Mouse (Mus musculus): Measurements from ENCODE around the gene Il3ra.

Il3ra gene

GRCm38 (mm10) chr14:14354511-14355359, 8.7 kb downstream of the Il3ra start:
- in situ Hi-C loops (cut with MboI) = no loop called here

DNA sequence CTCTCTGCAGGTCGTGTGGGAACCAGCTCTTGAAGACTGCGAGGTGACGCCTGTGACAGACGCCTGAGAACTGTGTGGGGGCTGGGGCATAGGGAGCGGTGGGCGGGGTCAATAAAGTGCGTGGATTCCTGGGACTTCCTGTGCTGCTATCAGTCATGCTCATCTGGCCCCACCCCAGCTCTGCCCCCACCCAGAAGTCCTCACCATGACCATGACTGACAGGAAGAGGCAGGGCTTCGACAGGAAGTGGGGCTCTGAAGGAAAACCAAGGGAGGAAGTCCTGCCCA, 9.2 kb downstream of the Il3ra start:
- in situ Hi-C loops (cut with MboI) = no loop called here

DNA sequence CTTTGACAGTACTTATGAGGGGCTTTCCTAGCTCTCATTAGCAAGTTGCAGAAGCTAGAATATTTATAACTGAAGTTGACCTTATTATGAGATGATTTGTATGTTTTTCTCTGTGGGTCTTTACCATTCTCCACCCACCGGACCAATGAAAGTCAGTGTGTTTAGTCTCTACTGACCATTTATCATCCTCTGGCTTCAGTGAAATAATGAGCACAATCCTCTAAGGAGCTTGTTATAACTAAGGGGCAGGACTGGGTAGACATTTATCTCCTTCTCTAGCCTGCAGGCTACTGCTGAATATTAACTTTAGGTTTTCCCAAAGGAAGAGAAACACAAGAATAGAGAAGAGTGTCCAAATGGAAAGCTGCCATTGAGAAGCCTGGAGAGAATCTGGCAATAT, 49.5 kb downstream of the Il3ra start:
- in situ Hi-C loops (cut with MboI) = no loop called here

GRCm38 (mm10) chr14:14400998-14401397, 54.9 kb downstream of the Il3ra start, which contains the start of gene Olfr721-ps1:
Gene Olfr721-ps1 (plus strand): TSS chr14:14401298.
- in situ Hi-C loops (cut with MboI) = no loop called here

Data from mature B cell (primary cell).